Mouse (Mus musculus): ENCODE results near the gene Thy1. TPM values are rescaled to one million over a fixed set of nuclear protein-coding genes. Genes with fewer than 3 reads are reported as not detected.

The Thy1 gene
- 39.7 and 39.9 TPM in 2 replicates for polyA plus RNA-seq (2012; rRNA removed)

DNA sequence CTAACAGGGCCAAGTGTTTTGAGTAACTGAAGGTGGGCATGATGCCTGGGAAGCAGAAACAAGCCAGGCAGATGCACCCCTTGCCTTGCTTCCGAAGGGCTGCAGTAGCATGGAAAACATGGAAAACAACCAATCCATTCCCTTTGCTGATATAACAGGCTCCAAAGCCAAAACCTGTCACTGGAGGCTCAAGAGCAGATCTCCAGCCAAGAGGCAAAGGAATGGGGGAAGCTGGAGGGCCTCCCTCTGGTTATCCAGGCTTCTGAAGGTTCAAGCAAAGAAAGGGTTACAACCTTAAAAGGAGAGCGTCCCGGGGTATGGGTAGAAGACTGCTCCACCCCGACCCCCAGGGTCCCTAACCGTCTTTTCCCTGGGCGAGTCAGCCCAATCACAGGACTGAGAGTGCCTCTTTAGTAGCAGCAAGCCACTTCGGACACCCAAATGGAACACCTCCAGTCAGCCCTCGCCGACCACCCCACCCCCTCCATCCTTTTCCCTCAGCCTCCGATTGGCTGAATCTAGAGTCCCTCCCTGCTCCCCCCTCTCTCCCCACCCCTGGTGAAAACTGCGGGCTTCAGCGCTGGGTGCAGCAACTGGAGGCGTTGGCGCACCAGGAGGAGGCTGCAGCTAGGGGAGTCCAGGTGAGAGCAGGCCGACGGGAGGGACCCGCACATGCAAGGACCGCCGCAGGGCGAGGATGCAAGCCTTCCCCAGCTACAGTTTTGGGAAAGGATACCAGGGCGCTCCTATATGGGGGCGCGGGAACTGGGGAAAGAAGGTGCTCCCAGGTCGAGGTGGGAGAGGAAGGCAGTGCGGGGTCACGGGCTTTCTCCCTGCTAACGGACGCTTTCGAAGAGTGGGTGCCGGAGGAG is at the start of gene Thy1:
Gene Thy1 (plus strand): TSS at position 549 of the 872 bp plus-strand sequence.

DNA sequence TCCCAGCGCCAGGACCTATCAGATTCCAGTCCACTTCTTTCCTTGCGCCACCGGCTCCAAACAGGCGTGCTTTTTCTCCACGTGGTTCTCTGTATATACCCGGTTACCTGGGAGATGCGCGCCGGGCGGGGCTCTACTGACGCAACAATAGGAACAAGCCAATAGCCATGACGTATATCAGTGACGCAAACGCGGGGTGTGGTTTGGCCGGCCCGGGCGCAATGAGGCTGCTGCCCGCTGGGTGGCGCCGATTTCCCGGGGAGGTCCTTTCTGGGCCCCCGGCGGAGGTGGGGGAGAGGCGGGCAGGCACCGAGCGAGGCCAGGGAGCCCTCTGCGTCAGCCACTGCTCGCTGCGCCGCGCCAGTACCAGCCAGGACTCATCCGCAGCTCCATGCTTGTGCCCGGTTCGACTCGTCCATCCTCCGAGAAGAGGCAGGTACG is 23.6 kb downstream of the Thy1 start, which contains the start of gene Usp2:
Gene Usp2 (plus strand): TSS at position 237 of the 441 bp plus-strand sequence.

Other genes starting within 250 kb of the Thy1 start
- gene Usp2, start 23.6 kb downstream of the Thy1 start, polyA plus RNA-seq (2012; rRNA removed), result 9.1 and 11.0 TPM in 2 replicates
- gene Mfrp, start 58.3 kb downstream of the Thy1 start, polyA plus RNA-seq (2012; rRNA removed), result not detected in 2 replicates
- gene C1qtnf5, start 63.9 kb downstream of the Thy1 start, polyA plus RNA-seq (2012; rRNA removed), result 23.7 and 30.8 TPM in 2 replicates
- not detected in 2 replicates for gene Gm49380, start 70.1 kb downstream of the Thy1 start, polyA plus RNA-seq (2012; rRNA removed)
- gene Rnf26, start 70.1 kb downstream of the Thy1 start, polyA plus RNA-seq (2012; rRNA removed), result 34.4 and 44.1 TPM in 2 replicates
- gene Mcam, start 91.1 kb downstream of the Thy1 start, polyA plus RNA-seq (2012; rRNA removed), result 39.7 and 42.8 TPM in 2 replicates
- gene Cbl, start 190.7 kb downstream of the Thy1 start, polyA plus RNA-seq (2012; rRNA removed), result 8.4 and 10.9 TPM in 2 replicates
- gene Ccdc153, start 197.3 kb downstream of the Thy1 start, polyA plus RNA-seq (2012; rRNA removed), result 0.14 TPM in 1 of 2 replicates, not detected in the other
- 8.3 and 12.4 TPM in 2 replicates for gene Pdzd3, start 208.1 kb downstream of the Thy1 start, polyA plus RNA-seq (2012; rRNA removed)
- 27.5 and 33.1 TPM in 2 replicates for gene Nlrx1, start 225.2 kb downstream of the Thy1 start, polyA plus RNA-seq (2012; rRNA removed)
- 4.7 and 6.7 TPM in 2 replicates for gene Abcg4, start 245.2 kb downstream of the Thy1 start, polyA plus RNA-seq (2012; rRNA removed)

All from colon, adult 2 months (tissue).